In genomic region chr4:115583036-115583435, GRCm38 (mm10) we compare ENCODE assay signal across 23 mouse cellular contexts. TPM values are rescaled to one million over a fixed set of nuclear protein-coding genes. Genes with fewer than 3 reads are reported as not detected.
DNase-seq lines count a peak whose midpoint lies in the region; ATAC-seq lines count a peak whose summit lies in the region.
"Had no signal": no experiment of that assay in that cellular context is flagged by ENCODE, and none has a peak within 500 bp of the region (broad histone marks: within the 10 kb centered on the region; RNA-seq: fewer than 3 reads in every experiment).

No protein-coding gene starts in this region.

- DNase-seq in kidney, postnatal 25 days = no peak
- peak; percentile 87 for DNase-seq in MEL-GATA-1-ER (ENCODE audit: extremely low read depth, low read depth)
- DNase-seq in testis, postnatal 14 days (ENCODE audit: low spot score) = no peak
- no peak for DNase-seq in layer of hippocampus, adult 11-12 months (ENCODE audit: low spot score)
- no peak for DNase-seq in natural killer cell, adult 2 months (ENCODE audit: low spot score in 2 of 2)
- DNase-seq: adrenal gland, postnatal 36 days; cerebellum, adult 9-10 months; lung, postnatal 10 days had no signal

- no peak overlapping the region for H3K4me2 ChIP-seq in kidney, embryonic 15.5 days
- H3K4me2 ChIP-seq: neural tube, embryonic 12.5 days had no signal

- H3K9ac ChIP-seq in kidney, embryonic 15.5 days = no peak overlapping the region
- H3K9ac ChIP-seq: neural tube, embryonic 12.5 days had no signal

- H3K4me3 ChIP-seq in kidney, embryonic 15.5 days (replicated peaks) = no peak overlapping the region
- H3K4me3 ChIP-seq: embryonic facial prominence, embryonic 10.5 days; forebrain, embryonic 10.5 days; neural tube, embryonic 12.5 days had no signal

- H3K27me3 ChIP-seq in kidney, embryonic 15.5 days = no peaks in the 10 kb centered on the region
- H3K27me3 ChIP-seq: neural tube, embryonic 12.5 days had no signal

- no peak overlapping the region for H3K27ac ChIP-seq in kidney, embryonic 15.5 days
- H3K27ac ChIP-seq: embryonic facial prominence, embryonic 10.5 days; forebrain, embryonic 10.5 days; kidney, postnatal 0 days; neural tube, embryonic 12.5 days had no signal

- H3K36me3 ChIP-seq in kidney, embryonic 15.5 days = no peaks in the 10 kb centered on the region
- H3K36me3 ChIP-seq: embryonic facial prominence, embryonic 10.5 days; forebrain, embryonic 10.5 days; neural tube, embryonic 12.5 days had no signal

- ATAC-seq in kidney, embryonic 15.5 days (replicated peaks; ENCODE audit: low FRiP score) = 0 out of 2 replicates have a peak, but pooled peaks have one; percentile 40
- ATAC-seq in erythroid progenitor cell, adult 5-6 weeks (replicated peaks; ENCODE audit: low FRiP score, poor library complexity, severe bottlenecking) = peak; percentile 97
- ATAC-seq in megakaryocyte, adult 5-6 weeks (ENCODE audit: poor library complexity, severe bottlenecking) = peak; percentile 59
- ATAC-seq: midbrain, embryonic 16.5 days had no signal

- H3K9me3 ChIP-seq in kidney, embryonic 15.5 days (replicated peaks) = no peaks in the 10 kb centered on the region
- H3K9me3 ChIP-seq: embryonic facial prominence, embryonic 10.5 days; forebrain, embryonic 10.5 days; neural tube, embryonic 12.5 days had no signal

- H3K4me1 ChIP-seq in kidney, embryonic 15.5 days = no peaks in the 10 kb centered on the region
- H3K4me1 ChIP-seq: embryonic facial prominence, embryonic 10.5 days; forebrain, embryonic 10.5 days; neural tube, embryonic 12.5 days had no signal

RNA-seq across cellular contexts. Expression of gene Cyp4a32, which starts 17.7 kb away (rescaled TPM):
- polyA plus RNA-seq in kidney, embryonic 15.5 days (2015; fragmentation: Nextera tagmentation; extraction: Ambion mirVana) = 0.26 TPM in 1 of 2 replicates, not detected in the other
- total RNA-seq in erythroid progenitor cell, adult 5-6 weeks (2015; ENCODE audit: low replicate concordance) = not detected in 2 replicates
- total RNA-seq in erythroid progenitor cell, adult 5-6 weeks (2017; ENCODE audit: low replicate concordance) = not detected in 2 replicates
- total RNA-seq in megakaryocyte, adult 5-6 weeks (2015) = not detected in 2 replicates
- total RNA-seq in megakaryocyte, adult 5-6 weeks (2017) = not detected in 2 replicates
- total RNA-seq: adrenal gland, postnatal 36 days; ES-E14; gastrocnemius, postnatal 4 days; layer of hippocampus, postnatal 14 days; left cerebral cortex, postnatal 36 days had no signal
- polyA plus RNA-seq: C2C12; embryonic facial prominence, embryonic 10.5 days; forebrain, embryonic 10.5 days; heart, postnatal 0 days; midbrain, embryonic 16.5 days; neural tube, embryonic 12.5 days; thymus, postnatal 0 days had no signal

RNA-seq across cellular contexts. Expression of gene Cyp4a31, which starts 19.6 kb away (rescaled TPM):
- polyA plus RNA-seq in kidney, embryonic 15.5 days (2015; fragmentation: Nextera tagmentation; extraction: Ambion mirVana) = 32.1 and 43.2 TPM in 2 replicates
- not detected in 2 replicates for total RNA-seq in erythroid progenitor cell, adult 5-6 weeks (2015; ENCODE audit: low replicate concordance)
- not detected in 2 replicates for total RNA-seq in erythroid progenitor cell, adult 5-6 weeks (2017; ENCODE audit: low replicate concordance)
- not detected in 2 replicates for total RNA-seq in megakaryocyte, adult 5-6 weeks (2015)
- total RNA-seq in megakaryocyte, adult 5-6 weeks (2017) = not detected in 2 replicates
- total RNA-seq: adrenal gland, postnatal 36 days; ES-E14; gastrocnemius, postnatal 4 days; layer of hippocampus, postnatal 14 days; left cerebral cortex, postnatal 36 days had no signal
- polyA plus RNA-seq: C2C12; embryonic facial prominence, embryonic 10.5 days; forebrain, embryonic 10.5 days; heart, postnatal 0 days; midbrain, embryonic 16.5 days; neural tube, embryonic 12.5 days; thymus, postnatal 0 days had no signal

Comparison
In these comparisons a context has a peak if more than half of its experiments do, and no peak if none do; other contexts are left out.
1. ATAC-seq: peak in every context shown above with its lines; median percentile 97 in erythroid progenitor cell, adult 5-6 weeks; 59 in megakaryocyte, adult 5-6 weeks; 40 in kidney, embryonic 15.5 days.